Mouse (Mus musculus) embryo, embryonic 11.5 days (tissue): ENCODE results near the gene Ush2a.

Source experiments
- DNase-seq: peaks from one replicate; pipeline ENCODE4 v3.0.0-alpha.2; 2012; ENCODE audit warnings: low read depth, low spot score

The Ush2a gene

GRCm38 (mm10) chr1:188878531-188879055 is 616.8 kb downstream of the Ush2a start:
- no peak for DNase-seq

DNA sequence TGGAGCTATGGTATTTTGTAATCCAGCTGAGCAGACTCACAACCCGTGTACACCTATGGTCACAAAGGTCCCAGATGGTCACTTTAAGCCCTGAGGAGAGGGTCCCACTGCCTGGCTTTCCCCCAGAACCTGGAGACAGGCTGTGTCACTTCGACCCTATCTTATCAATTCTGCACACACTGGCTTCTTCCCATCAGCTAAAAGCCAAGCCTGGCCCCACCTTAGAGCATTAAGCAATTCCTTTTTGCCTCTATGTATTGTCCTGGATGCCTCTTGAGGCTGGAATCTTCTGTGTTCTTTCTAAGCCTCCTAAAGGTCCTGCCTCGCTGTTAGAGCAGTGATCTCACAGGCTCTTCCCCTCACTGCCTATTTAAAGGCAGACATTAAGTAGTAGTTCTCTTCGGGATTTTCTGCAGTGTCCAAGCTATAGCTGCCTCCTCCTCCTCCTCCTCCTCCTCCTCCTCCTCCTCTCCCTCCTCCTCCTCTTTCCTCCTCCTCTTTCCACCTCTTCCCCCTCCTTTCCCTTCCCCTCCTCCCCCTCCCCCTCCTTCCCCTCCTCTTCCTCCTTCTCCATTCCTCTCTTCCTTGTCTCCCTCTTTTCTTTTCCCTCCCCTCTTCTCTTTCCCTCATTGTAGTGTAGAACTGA is 635.2 kb downstream of the Ush2a start:
- no peak for DNase-seq

- no peak for DNase-seq
Observed at GRCm38 (mm10) chr1:188904091-188904490, 642.3 kb downstream of the Ush2a start.

GRCm38 (mm10) chr1:188906175-188906574 is 644.4 kb downstream of the Ush2a start:
- DNase-seq = no peak

GRCm38 (mm10) chr1:188910656-188911055 is 648.8 kb downstream of the Ush2a start:
- no peak for DNase-seq

DNA sequence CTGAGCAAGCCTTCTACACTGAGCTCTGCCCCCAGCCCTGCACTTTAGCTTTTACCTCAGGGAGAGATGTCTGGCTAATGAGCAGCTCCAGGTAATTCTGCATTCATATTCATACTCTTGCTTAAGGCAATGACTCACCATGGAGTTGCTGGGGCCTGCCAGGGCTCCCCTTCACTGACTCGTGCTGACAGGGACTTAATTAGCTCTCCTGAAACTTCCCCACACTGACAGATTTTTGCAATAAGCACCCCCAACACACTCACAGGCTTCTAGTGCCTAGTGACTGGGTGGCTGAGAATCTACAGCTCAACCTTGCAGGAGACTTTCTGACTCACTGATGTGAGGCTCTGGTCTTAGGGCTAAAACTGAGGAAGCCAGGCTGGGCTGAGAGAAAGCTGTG is 658.1 kb downstream of the Ush2a start:
- DNase-seq = no peak

DNA sequence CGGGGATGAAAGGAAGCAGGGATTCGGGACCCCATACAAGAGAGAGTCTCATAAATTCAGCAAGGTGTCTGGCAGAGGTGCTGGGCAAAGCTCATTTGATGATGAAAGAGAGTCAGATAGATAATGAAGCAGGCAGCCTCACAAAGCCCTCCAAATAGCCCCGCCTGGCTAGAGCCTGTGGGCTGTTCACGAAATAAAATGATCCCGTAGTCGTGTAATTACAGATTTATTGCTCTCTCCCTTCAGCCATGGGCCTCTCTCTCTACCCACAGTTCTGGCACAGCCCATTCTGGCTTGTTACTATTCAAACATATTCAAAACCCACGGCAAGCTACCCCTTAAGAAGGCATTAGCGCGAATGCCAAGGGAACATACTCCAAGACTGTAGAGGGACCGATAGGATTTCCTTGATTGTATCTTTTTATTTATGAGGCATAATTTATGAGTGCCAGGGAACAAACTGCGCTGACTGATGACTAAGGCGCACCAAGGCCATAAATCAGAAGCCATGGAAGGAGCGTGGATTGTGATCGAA is 675.5 kb downstream of the Ush2a start:
- DNase-seq = no peak

GRCm38 (mm10) chr1:188945326-188945725 is 683.5 kb downstream of the Ush2a start:
- DNase-seq = no peak

DNA sequence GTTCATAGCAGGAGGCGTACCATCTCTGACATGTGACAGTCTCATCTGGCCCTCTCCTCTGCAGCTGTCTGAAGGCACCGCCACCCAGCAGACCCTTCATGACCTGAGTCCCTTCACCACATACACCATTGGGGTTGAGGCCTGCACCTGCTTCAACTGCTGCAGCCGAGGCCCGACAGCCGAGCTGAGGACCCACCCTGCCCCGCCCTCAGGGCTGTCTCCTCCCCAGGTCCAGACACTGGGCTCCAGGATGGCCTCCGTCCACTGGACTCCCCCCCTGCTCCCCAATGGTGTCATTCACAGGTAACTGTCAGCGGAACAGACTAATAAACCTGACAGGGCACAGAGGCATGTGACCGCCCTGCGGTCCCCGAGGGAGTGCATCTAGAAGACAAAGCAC is 685.0 kb downstream of the Ush2a start:
- no peak for DNase-seq

DNA sequence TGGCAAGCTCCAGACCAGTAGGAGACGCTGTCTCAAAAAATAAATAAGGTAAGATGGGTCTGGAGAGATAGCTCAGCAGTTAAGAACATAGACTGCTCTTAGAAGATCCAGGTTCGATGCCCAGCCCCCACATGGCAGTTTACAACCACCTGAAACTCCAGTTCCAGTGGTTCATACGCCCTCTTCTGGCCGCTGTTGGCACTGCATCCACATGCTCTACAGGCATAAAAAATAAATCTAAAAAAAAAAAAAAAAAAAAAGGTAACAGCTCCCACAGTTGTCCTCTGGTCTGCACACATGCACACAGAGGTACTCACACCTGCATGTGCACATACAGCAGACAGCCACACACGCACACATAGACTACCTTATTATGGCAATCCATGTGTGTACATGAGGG is 686.0 kb downstream of the Ush2a start:
- DNase-seq = no peak

- no peak for DNase-seq
Observed at GRCm38 (mm10) chr1:188948276-188948675, 686.5 kb downstream of the Ush2a start.

- no peak for DNase-seq
Observed at GRCm38 (mm10) chr1:188951091-188951490, 689.3 kb downstream of the Ush2a start.

- DNase-seq = no peak
Observed at GRCm38 (mm10) chr1:188952501-188952900, 690.7 kb downstream of the Ush2a start.

DNA sequence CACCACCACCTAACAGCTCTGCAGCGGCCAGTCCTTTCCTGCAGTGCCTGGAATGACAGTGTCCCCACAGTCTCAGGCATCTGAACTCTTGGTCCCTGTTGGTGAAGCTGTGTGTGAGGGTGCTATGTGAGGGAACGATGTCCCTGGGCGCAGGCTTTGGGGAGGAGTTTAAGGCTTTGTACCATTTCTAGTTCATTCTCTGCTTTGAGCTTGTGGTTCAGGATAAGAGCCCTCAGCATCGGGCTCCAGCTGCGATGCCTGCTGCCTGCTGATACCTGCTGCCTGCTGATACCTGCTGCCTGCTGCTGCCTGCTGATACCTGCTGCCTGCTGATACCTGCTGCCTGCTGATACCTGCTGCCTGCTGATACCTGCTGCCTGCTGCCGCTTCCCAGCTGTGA is 711.3 kb downstream of the Ush2a start:
- DNase-seq = no peak

- DNase-seq = no peak
Observed at GRCm38 (mm10) chr1:188973926-188974325, 712.1 kb downstream of the Ush2a start.

DNA sequence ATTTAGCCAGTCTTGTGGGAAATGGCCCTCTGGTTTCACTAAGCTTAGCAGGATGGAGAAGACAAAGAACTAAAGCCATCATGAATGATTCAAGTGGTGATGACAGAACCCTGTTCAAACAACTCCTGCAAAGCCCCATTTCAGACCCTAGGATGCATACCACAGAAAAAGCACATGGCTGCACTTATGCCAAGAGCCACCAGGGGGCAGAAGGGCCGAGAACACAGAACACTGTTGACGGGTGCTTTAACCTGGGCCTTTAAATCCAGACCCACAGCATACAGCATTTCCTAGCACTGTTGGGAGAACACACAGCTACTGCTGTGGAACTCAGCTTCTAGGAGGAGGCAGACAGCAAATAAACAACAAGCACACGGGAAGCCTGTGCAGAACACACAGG is 718.2 kb downstream of the Ush2a start:
- peak; percentile 53 for DNase-seq

- DNase-seq = no peak
Observed at GRCm38 (mm10) chr1:188993218-188993617, 731.4 kb downstream of the Ush2a start.

- no peak for DNase-seq
Observed at GRCm38 (mm10) chr1:188997921-188998320, 736.1 kb downstream of the Ush2a start.

- DNase-seq = no peak
Observed at GRCm38 (mm10) chr1:188999981-189000380, 738.2 kb downstream of the Ush2a start.

DNA sequence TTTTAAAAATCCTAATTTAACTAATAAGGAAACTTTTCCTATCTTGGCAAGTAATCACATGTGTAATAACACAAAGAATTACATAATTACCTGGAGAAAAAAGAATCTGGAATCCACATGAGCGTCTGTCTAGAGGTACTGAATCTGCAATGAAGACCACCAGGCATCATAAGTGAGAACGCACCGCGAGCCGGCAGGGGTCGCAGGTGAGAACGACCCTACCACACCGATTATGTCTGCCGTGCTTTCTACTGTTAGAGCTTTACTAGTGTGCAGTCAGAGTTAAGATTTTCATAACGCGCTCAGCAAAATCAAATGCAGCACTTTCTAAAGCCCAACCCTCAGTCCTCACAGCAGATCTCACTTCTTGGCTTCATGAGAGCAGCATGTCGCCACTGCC is 740.0 kb downstream of the Ush2a start:
- DNase-seq = no peak

GRCm38 (mm10) chr1:189004774-189005173 is 743.0 kb downstream of the Ush2a start:
- no peak for DNase-seq

GRCm38 (mm10) chr1:189006267-189006666 is 744.4 kb downstream of the Ush2a start:
- no peak for DNase-seq

GRCm38 (mm10) chr1:189006826-189007225 is 745.0 kb downstream of the Ush2a start:
- no peak for DNase-seq
